Mouse (Mus musculus) heart, adult 9 months (tissue): ENCODE measurements around the gene Rsph4a.
A peak's percentile ranks its signal among the peaks of the same experiment; 100 is the strongest.
"Not testable (repeated sequence)": the region's sequence is repeated elsewhere in the genome, so short reads cannot be mapped to it uniquely, and the experiment has no call there.

Experiments used
- DNase-seq, 2 experiments: peaks; one replicate each; pipeline ENCODE4 v3.0.0; 2022; ENCODE audit warnings: low spot score in 2 of 2

The Rsph4a gene

DNA sequence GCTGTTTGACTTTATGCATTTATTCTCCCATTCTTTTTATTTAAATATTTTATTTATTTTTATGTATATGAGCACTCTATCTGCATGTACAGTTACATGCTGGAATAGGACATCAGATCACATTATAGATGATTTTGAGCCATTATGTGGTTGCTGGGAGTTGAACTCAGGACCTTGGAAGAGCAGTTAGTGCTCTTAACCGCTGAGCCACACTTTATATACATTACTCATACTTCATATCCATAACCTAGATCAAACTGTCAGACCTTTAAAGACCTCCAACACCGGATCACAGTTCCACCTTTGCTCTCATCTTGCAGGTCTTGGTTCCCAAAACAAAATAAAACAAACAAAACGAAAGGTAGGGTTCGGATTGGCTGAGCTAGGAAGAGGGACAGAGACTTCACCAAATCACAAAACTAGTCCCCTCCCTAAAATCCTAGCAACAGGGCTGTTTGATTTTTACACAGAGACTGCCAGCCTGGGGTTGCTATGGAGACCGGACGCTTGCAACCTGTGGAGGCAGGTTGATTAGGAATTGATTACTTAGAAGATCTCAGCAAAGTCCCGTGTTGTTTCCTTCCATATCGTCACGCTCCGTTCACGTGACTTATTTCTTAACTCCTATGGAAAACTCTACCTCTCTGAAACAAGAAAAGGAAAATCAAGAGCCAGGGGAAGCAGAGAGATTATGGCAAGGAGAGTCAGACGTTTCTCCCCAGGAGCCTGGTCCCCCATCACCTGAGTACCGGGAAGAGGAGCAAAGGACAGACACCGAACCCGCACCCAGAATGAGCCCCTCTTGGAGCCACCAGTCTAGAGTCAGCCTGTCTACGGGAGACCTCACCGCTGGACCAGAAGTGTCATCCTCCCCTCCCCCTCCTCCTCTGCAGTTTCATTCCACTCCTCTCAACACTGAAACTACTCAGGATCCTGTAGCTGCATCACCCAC, at the start of gene Rsph4a:
Gene Rsph4a (plus strand): TSS at position 582 of the 952 bp plus-strand sequence.
- DNase-seq, result peak; percentile 4 to 6

DNA sequence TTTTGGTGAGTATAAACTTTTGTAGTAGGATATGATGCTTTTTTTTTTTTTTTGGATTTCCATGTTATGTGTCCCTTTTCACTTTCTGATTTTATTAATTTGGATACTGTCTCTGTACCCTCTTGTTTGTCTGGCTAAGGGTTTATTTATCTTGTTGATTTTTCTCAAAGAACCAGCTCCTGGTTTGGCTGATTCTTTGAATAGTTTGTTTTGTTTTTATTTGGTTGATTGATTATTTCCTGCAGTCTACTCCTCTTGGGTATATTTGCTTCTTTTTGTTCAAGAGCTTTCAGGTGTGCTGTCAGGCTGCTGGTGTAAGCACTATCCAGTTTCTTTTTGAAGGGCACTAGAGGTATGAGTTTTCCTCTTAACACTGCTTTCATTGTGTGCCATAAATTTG, 47.5 kb upstream of the Rsph4a start, which contains the start of gene Sult3a1:
Gene Sult3a1 (plus strand): TSS at position 301 of the 400 bp plus-strand sequence.
- no peak for DNase-seq

DNA sequence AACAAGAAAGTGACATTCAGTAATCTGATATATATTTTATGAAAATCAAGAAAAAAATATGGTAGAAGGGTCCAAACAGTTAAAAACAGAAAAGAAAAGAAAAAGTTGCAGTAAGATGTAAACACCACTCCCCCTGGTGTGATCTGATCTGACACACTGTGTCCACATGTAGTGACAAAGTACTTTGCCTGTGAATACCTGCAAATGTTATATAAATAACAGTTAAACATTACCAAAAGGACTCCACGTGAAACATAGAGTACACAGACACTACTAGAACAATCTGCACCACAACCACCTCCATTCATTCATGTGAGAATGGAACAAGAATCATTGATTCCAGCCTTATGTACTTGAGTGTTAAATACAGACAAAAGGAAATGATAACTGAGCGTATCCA, 38.9 kb upstream of the Rsph4a start:
- DNase-seq, result no peak

DNA sequence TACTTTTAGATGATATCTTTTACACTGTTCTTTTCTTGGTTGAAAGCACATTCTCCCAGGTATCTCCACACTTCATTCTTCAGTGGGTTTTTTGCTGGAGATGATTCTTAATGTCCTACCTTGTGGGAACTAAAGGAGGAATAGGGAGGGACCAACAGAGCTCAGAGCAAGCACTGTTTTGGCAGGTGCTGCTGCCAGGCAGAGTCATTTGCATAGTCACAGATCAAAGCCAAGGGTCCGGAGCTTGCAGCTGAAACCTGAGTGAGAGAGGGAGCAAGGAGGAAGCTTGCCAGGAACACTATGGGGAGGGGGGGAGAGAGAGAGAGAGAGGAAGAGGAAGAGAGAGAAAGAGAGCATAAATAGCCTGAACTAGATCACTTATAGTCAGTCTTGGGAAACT, 34.5 kb upstream of the Rsph4a start:
- no peak for DNase-seq

DNA sequence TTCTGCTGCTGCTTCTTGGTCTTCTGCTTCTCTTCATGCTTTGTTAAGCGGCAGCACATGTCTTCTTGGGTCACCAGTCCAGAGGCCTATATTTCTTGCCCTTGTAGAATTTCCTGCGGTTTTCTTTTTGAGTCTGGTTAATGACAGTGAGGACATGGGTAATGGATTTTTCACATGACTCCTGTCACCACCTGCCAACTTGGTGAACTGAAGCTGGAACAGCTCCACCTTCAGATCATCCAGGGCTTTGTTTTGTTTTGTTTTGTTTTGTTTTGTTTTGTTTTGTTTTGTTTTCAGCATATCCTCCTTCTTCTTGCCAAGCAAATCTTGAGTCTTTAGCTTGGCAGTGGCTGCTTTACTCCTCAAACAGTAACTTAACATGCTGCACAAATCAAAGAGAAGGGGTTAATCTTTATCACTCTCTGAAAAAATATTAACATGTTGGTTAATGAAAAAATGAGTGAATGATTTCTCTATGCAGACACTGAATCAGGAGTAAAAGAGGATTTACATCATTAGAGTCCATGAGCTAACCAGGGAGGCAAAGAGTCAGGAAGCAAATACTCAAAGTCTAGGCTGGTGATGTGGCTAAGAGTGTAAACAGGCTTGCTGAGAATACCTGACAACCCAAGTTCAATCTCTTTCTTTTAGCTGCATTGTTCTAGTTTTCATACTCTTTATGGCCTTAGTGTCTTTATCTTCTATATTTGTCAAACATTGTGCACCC, 32.1 kb upstream of the Rsph4a start:
- no peak for DNase-seq

DNA sequence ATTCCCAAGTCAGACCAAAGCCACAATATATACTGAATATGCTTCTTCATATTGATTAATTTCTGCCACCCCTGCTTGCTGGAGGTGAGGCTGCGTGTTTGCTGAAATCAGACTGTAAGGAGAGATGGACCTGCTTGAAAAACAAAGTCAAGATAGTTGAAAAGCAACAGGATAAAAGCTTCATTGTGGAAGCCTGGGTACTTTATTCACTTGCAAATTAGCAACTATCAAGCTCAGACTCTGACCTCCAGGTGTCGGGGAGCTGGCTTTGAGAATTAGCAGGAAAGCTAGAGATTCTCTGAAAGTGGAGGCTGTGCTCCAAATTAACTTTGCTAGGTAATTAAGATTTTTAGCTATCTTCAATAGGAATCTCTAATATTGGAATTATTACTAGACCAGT, 22.5 kb upstream of the Rsph4a start:
- not testable (repeated sequence) for DNase-seq

DNA sequence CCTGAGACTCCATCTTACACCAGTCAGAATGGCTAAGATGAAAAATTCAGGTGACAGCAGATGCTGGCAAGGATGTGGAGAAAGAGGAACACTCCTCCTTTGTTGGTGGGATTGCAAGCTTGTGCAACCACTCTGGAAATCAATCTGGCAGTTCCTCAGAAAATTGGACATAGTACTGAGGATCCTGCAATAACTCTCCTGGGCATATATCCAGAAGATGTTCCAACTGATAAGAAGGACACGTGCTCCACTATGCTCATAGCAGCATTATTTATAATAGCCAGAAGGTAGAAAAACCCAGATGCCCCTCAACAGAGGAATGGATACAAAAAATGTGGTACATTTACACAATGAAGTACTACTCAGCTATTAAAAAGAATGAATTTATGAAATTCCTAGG, 3.4 kb upstream of the Rsph4a start:
- DNase-seq, result not testable (repeated sequence)

DNA sequence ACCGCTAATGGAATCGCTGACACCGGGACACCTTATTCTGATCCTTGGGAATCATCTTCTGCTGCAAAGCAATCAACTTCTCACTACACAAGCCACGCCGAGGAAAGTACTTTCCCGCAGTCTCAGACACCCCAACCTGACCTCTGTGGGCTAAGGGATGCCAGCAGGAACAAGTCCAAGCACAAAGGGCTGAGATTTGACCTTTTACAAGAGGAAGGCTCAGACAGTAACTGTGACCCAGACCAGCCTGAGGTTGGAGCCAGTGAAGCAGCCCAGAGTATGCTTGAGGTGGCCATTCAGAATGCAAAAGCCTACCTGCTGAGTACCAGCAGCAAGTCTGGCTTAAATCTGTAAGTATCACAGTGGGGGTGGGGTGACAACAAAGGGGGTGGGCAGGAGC, 578 bp downstream of the Rsph4a start:
- DNase-seq, result no peak

DNA sequence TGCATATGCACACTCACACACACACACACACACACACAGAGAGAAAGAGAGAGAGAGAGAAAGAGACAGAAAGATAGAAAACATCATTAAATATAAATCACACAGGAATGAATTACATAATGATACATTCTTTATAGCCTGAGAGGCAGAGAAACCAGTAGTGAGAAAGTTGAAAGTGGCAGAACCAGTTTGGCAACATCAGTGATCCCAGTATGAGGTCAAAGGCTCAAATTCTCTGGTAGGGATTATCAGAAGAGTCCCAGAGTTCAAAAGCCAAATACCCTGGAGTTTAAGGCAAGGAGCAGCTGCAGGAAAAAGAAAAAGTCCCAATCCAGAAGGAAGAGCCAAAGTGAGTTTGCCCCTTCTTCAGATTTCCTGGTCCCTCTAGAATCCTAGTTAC, 35.8 kb downstream of the Rsph4a start:
- DNase-seq, result no peak

DNA sequence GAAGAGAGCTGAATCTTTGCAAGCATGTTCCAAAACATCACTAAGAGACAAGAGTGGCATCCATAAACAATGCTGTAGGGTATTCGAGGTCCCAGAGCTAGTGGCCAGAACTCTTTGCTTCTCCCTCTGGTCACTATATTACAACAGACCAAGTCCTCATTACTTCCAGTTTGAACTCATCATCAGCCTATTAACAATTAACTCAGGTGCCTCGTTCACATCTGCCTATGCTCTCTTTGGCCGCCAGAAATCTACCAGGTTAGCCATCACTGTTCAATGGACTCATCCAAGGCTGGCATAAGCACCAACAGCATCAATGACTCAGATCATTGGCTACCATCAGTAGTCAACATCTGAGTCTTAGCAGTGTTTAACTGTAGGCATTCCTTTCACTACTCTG, 40.5 kb downstream of the Rsph4a start:
- no peak for DNase-seq

DNA sequence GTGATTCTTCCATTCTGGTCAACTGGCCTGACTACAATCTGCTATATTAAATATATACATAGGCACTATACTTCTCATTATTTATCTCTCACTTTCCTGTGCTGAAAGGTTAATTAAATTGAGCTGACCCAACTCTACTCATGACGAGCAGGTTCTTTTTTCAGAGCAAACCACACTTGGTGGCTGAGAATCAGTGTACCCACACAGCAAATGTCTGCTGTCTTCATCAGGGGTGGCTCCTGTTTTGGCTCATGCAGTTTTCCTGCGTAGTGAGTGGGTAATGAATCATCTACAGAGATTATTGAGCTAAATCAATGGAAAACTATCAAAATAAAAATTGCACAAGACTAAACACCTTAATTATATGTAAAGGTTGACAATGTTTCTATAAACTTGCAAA, 41.4 kb downstream of the Rsph4a start:
- no peak for DNase-seq

DNA sequence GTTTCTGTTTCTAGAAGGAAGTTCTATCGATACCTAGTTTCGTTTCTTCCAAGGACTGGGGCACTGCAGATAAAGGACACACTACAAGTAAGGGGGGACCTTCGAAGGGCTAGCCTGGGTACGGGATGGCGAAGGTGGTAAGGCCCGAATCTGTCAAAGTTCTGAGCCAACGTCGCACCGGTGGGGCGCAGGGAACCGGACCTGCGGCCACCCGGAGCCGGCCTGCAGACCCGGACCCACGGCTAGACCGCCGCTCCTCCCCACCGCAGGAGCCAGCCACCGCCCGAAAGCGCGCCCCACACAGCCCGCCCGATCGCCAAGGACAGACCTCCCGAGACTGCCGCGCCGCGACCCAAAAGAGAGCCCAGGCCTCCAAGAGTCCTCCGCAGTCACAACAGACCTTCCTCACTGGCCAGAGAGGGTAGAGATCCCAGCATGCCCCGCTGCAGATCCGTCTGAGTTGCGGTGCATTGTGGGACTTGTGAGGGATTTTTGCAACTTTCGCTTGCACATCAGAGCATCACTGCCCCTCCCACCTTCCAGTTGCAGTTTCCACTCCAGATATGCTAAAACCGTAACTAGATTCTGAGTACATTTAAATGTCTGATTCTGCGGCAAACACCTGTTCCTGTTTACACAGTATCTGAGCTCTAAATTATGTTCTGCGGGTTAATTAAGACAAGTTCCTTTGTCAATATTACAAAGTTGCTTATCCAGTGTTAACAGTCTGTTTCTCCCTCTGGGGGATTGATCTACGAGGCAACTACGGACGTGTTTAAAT, 46.1 kb downstream of the Rsph4a start, which contains the start of gene Zup1:
Gene Zup1 (minus strand): TSS at position 467 of the 781 bp plus-strand sequence.
- DNase-seq, result peak; percentile 89 to 90

DNA sequence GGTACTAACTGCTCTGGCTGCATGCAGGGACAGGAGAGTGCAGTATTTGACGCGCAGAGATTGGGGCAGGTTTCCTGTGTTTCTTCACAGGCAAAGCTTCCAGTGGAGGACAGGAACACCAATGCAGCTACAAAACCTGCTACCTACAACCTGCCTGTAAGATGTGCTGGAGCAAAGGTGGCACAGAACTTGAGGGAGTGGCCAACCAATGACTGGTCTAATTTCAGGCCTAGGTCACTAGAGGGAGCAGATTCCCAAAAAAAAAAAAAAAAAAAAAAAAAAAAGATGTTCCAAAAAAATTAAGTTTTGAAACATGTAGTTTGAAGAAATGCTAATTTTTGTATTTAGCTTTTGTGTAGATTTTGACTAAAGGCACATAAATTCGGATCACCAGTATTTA, 47.6 kb downstream of the Rsph4a start:
- no peak for DNase-seq
